Mouse (Mus musculus): ENCODE measurements around the gene Ndufs3. TPM values are rescaled to one million over a fixed set of nuclear protein-coding genes. Genes with fewer than 3 reads are reported as not detected.

Ndufs3 gene
- polyA plus RNA-seq, 1 experiment from 2014 or later = 219 TPM

GRCm38 (mm10) chr2:90922636-90923035 lies 18.0 kb upstream of the Ndufs3 start:
- H3K27ac ChIP-seq (replicated peaks) = no peak overlapping the region
- no peaks in the 10 kb centered on the region for H3K9me3 ChIP-seq
- H3K9ac ChIP-seq (replicated peaks) = no peak overlapping the region
- ATAC-seq (replicated peaks) = no peak
- no peaks in the 10 kb centered on the region for H3K36me3 ChIP-seq
- no peak overlapping the region for H3K4me2 ChIP-seq (replicated peaks)
- H3K27me3 ChIP-seq = no peaks in the 10 kb centered on the region
- H3K4me3 ChIP-seq = no peak overlapping the region
- 93% methylated on average over 2 of the region's 2 CpGs for WGBS
- peaks cover 9% of the 10 kb centered on the region; the same call in 1 of the 2 replicates for H3K4me1 ChIP-seq

- WGBS = 94% methylated on average over 1 of the region's 1 CpGs
- Histone ChIP-seq H3K36me3 (no peaks in the 10 kb centered on the region), H3K4me3 (no peak overlapping the region), H3K27ac (replicated peaks) (no peak overlapping the region), H3K4me1 (peaks cover 20% of the 10 kb centered on the region), H3K27me3 (no peaks in the 10 kb centered on the region), H3K9me3 (no peaks in the 10 kb centered on the region), H3K9ac (replicated peaks) (no peak overlapping the region), H3K4me2 (replicated peaks) (no peak overlapping the region)
- no peak for ATAC-seq (replicated peaks)
These were observed 16.6 kb upstream of the Ndufs3 start for GRCm38 (mm10) chr2:90921178-90921577.

GRCm38 (mm10) chr2:90917999-90918698 lies 13.5 kb upstream of the Ndufs3 start:
- H3K36me3 ChIP-seq = peaks cover 9% of the 10 kb centered on the region
- H3K27ac ChIP-seq (replicated peaks) = peak overlapping the region; percentile 87
- peaks cover 37% of the 10 kb centered on the region for H3K4me1 ChIP-seq
- peak overlapping the region; percentile 90 for H3K4me2 ChIP-seq (replicated peaks)
- peak; percentile 53 for ATAC-seq (replicated peaks)
- WGBS = 10% methylated on average over 16 of the region's 16 CpGs
- H3K27me3 ChIP-seq = no peaks in the 10 kb centered on the region
- H3K4me3 ChIP-seq = peak overlapping the region; percentile 55
- H3K9me3 ChIP-seq = no peaks in the 10 kb centered on the region
- H3K9ac ChIP-seq (replicated peaks) = peak overlapping the region; percentile 81

GRCm38 (mm10) chr2:90917233-90917998 lies 12.8 kb upstream of the Ndufs3 start:
- Histone ChIP-seq H3K9me3 (no peaks in the 10 kb centered on the region), H3K27ac (replicated peaks) (peak overlapping the region; percentile 87), H3K4me2 (replicated peaks) (peak overlapping the region; percentile 90), H3K27me3 (no peaks in the 10 kb centered on the region), H3K36me3 (peaks cover 15% of the 10 kb centered on the region), H3K4me3 (peak overlapping the region; percentile 55), H3K9ac (replicated peaks) (peak overlapping the region; percentile 81), H3K4me1 (peaks cover 37% of the 10 kb centered on the region)
- ATAC-seq (replicated peaks) = peak; percentile 86
- WGBS = under 1% methylated on average over 72 of the region's 73 CpGs

GRCm38 (mm10) chr2:90916560-90917232 lies 12.1 kb upstream of the Ndufs3 start:
- Histone ChIP-seq H3K27me3 (no peaks in the 10 kb centered on the region), H3K4me3 (peak overlapping the region; percentile 55), H3K4me2 (replicated peaks) (peak overlapping the region; percentile 90), H3K9ac (replicated peaks) (peak overlapping the region; percentile 81), H3K36me3 (peaks cover 18% of the 10 kb centered on the region), H3K4me1 (peaks cover 37% of the 10 kb centered on the region), H3K27ac (replicated peaks) (peak overlapping the region; percentile 87), H3K9me3 (no peaks in the 10 kb centered on the region)
- ATAC-seq (replicated peaks) = peak; percentile 12; the same call in 1 of the 2 replicates
- WGBS = 22% methylated on average over 7 of the region's 7 CpGs

- Histone ChIP-seq H3K4me3 (no peak overlapping the region), H3K9ac (replicated peaks) (peak overlapping the region; percentile 81; the same call in 1 of the 2 replicates), H3K4me2 (replicated peaks) (no peak overlapping the region), H3K36me3 (peaks cover 29% of the 10 kb centered on the region), H3K27ac (replicated peaks) (0 out of 2 replicates have a peak overlapping the region, but pooled peaks have one; percentile 2), H3K4me1 (peaks cover 37% of the 10 kb centered on the region), H3K27me3 (no peaks in the 10 kb centered on the region), H3K9me3 (no peaks in the 10 kb centered on the region)
- ATAC-seq (replicated peaks) = no peak
- WGBS = 81% methylated on average over 1 of the region's 1 CpGs
These were observed 10.9 kb upstream of the Ndufs3 start for GRCm38 (mm10) chr2:90915516-90915915.

- Histone ChIP-seq H3K27me3 (no peaks in the 10 kb centered on the region), H3K4me3 (no peak overlapping the region), H3K9ac (replicated peaks) (no peak overlapping the region), H3K9me3 (no peaks in the 10 kb centered on the region), H3K4me2 (replicated peaks) (no peak overlapping the region), H3K36me3 (peaks cover 48% of the 10 kb centered on the region), H3K27ac (replicated peaks) (peak overlapping the region; percentile 36; the same call in 1 of the 2 replicates), H3K4me1 (peaks cover 37% of the 10 kb centered on the region)
- WGBS = 66% methylated on average over 2 of the region's 2 CpGs
- no peak for ATAC-seq (replicated peaks)
These were observed 9.0 kb upstream of the Ndufs3 start for GRCm38 (mm10) chr2:90913671-90914070.

- 68% methylated on average over 1 of the region's 1 CpGs for WGBS
- Histone ChIP-seq H3K27me3 (no peaks in the 10 kb centered on the region), H3K4me1 (peaks cover 32% of the 10 kb centered on the region), H3K36me3 (peaks cover 58% of the 10 kb centered on the region), H3K9ac (replicated peaks) (no peak overlapping the region), H3K27ac (replicated peaks) (no peak overlapping the region), H3K9me3 (no peaks in the 10 kb centered on the region), H3K4me2 (replicated peaks) (no peak overlapping the region), H3K4me3 (no peak overlapping the region)
- no peak for ATAC-seq (replicated peaks)
These were observed 7.0 kb upstream of the Ndufs3 start for GRCm38 (mm10) chr2:90911668-90912067.

- H3K36me3 ChIP-seq = peaks cover 62% of the 10 kb centered on the region
- no peak overlapping the region for H3K4me2 ChIP-seq (replicated peaks)
- no peak for ATAC-seq (replicated peaks)
- no peaks in the 10 kb centered on the region for H3K9me3 ChIP-seq
- no peak overlapping the region for H3K27ac ChIP-seq (replicated peaks)
- H3K9ac ChIP-seq (replicated peaks) = no peak overlapping the region
- H3K27me3 ChIP-seq = no peaks in the 10 kb centered on the region
- H3K4me1 ChIP-seq = peaks cover 31% of the 10 kb centered on the region
- H3K4me3 ChIP-seq = no peak overlapping the region
- WGBS = 78% methylated on average over 1 of the region's 1 CpGs
These were observed 6.2 kb upstream of the Ndufs3 start for GRCm38 (mm10) chr2:90910861-90911260.

- Histone ChIP-seq H3K27me3 (no peaks in the 10 kb centered on the region), H3K9ac (replicated peaks) (no peak overlapping the region), H3K4me1 (peaks cover 36% of the 10 kb centered on the region), H3K27ac (replicated peaks) (no peak overlapping the region), H3K4me2 (replicated peaks) (no peak overlapping the region), H3K4me3 (no peak overlapping the region), H3K36me3 (peaks cover 54% of the 10 kb centered on the region), H3K9me3 (no peaks in the 10 kb centered on the region)
- ATAC-seq (replicated peaks) = no peak
- WGBS = 100% methylated on average over 2 of the region's 2 CpGs
These were observed 2.1 kb upstream of the Ndufs3 start for GRCm38 (mm10) chr2:90906721-90907120.

GRCm38 (mm10) chr2:90904856-90905224 lies 213 bp upstream of the Ndufs3 start:
- under 1% methylated on average over 20 of the region's 21 CpGs for WGBS
- Histone ChIP-seq H3K27me3 (no peaks in the 10 kb centered on the region), H3K4me2 (replicated peaks) (peak overlapping the region; percentile 56), H3K4me3 (peak overlapping the region; percentile 81), H3K9ac (replicated peaks) (peak overlapping the region; percentile 89), H3K4me1 (peaks cover 36% of the 10 kb centered on the region), H3K36me3 (peaks cover 49% of the 10 kb centered on the region), H3K9me3 (no peaks in the 10 kb centered on the region), H3K27ac (replicated peaks) (peak overlapping the region; percentile 93)
- ATAC-seq (replicated peaks) = no peak; the same call in 1 of the 2 replicates

- Histone ChIP-seq H3K9ac (replicated peaks) (peak overlapping the region; percentile 89; the same call in 1 of the 2 replicates), H3K36me3 (peaks cover 43% of the 10 kb centered on the region), H3K27ac (replicated peaks) (0 out of 2 replicates have a peak overlapping the region, but pooled peaks have one; percentile 93), H3K9me3 (no peaks in the 10 kb centered on the region), H3K4me1 (peaks cover 36% of the 10 kb centered on the region), H3K27me3 (no peaks in the 10 kb centered on the region), H3K4me3 (peak overlapping the region; percentile 81), H3K4me2 (replicated peaks) (peak overlapping the region; percentile 56)
- 84% methylated on average over 2 of the region's 2 CpGs for WGBS
- ATAC-seq (replicated peaks) = no peak
These were observed 1.2 kb downstream of the Ndufs3 start for GRCm38 (mm10) chr2:90903398-90903797.
